Mouse (Mus musculus): ENCODE measurements around the gene Cables2.

The Cables2 gene

GRCm38 (mm10) chr2:180273394-180274244, at the start of gene Cables2:
Gene Cables2 (minus strand): TSS chr2:180273496.
- peak; percentile 92 for DNase-seq

DNA sequence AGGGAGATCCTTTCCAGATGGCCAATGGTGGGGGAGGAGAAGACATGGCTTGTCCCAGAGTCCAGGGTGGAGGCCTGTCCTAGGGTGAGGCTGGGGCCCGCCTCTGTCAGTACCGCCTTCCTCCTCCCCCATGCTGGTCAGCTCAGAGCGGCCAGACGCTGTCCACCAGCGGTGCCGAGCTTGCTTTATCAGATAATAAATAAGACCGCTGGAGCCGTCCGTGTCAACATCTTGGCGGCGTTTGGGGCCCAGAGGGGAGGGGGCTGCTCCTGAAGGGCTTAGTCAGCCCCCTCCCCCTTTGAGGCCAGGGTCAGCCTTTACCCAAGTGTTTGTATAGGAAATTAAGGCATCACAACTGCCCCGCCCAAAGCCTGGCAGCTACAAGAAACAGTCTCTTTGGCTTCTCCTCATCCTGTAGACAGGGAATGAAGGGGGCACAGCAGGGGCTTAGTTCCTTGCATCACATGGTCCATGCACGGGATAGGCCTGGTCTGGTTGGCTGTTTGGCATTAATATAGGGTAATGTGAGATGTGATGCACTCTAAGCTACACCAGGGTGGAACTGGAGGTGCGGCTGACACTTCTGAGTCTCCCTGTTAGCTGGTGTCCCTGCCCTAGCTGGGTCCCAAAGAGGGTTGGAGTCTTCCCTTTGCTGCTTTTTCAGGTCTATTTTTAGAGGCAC, 49.5 kb upstream of the Cables2 start:
- no peak for DNase-seq

DNA sequence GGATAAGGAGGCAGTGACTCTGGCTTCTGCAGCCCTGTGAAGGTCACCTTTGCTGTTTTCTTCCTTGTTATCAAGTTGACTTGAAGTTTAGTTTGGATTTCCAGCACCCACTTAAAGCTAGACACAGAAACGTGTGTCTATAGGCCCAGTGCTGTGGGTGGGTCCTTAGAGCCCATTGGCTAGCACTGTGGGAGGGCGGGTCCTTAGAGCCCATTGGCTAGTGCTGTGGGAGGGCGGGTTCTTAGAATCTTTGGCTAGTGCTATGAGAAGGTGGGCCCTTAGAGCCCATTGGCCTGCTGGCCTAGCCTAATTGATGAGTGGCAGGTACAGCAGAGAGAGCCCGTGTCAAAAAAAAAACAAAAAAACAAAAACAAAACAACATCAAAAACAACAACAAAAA, 46.9 kb upstream of the Cables2 start:
- DNase-seq: no peak

DNA sequence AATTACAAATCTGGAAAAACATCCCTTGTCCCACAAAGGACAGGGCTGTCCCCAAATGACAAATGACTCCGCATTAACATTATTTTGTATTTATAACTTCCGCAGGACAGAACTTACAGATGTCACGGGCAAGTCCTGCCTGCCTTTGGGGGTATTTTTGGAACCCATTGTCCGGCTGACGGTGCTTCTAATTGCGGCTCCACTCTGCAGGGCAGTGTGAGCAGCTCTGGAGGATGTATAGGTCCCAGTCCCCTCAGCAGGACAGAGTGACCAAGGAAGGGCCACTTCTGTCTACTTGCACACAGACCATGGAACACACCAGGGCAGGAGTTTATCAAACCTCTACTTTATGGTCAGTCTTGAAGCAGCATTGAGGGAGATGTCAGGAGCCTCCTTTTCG, 44.3 kb upstream of the Cables2 start:
- DNase-seq: no peak

GRCm38 (mm10) chr2:180314292-180314691, 41.0 kb upstream of the Cables2 start:
- no peak for DNase-seq

DNA sequence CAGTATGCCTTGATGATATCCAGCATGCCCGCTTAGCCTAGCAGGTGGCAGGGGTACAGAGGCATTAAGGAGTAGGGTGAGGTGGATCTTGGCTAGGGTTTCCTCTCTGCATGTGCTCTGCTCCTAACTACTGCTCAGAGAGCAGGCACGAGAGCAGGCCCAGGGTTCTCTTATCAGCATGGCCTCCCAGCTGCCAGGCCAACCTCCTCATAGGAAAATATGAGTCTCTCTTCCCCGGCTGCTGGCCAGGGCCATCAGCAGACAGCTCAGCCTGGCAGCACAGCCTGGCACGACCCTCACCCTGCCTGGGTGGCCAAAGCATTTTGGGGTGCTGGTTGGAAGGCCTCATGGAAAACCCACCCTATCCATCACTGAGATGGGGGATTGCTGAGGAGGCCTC, 37.9 kb upstream of the Cables2 start:
- no peak for DNase-seq

DNA sequence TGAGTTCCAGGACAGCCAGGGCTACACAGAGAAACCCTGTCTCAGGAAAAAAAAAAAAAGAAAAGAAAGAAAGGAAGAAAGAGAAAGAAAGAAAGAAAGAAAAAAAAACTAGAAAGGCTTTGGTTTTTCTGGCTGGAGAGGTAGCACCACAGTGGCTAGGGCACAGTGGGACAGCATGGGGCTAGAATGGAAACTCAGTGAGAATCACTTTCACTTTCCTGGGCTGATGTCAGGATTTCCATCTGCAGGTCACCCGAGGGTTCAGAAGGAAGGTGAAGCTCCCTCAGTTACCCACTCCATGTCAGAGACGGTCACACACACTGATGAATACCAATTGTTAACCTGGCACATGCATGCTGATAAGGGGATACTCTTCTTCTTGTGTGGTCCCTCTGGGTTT, 34.4 kb upstream of the Cables2 start:
- DNase-seq: no peak

- DNase-seq: no peak
Measured at GRCm38 (mm10) chr2:180306423-180307168, 33.3 kb upstream of the Cables2 start.

DNA sequence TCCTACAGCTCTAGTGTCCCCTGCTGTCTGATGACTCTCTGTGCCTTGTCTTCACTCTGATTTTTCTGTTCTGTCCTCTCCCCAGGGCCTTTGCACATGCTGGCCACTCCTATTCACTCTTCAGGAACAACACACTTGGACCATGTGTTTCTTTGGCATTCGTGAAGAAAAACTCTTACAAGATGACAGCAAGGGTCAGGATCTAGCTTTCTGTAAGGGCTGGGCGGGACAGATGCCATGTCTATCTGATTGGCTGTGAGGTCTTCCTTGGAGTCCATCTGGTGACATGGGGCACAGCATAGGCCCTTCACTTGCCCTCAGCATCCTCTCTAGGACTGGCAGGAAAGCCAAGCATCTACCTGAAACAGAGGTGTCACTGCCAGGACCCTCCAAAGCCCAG, 32.7 kb upstream of the Cables2 start:
- DNase-seq: no peak

- no peak for DNase-seq
Measured at GRCm38 (mm10) chr2:180305490-180305889, 32.2 kb upstream of the Cables2 start.

DNA sequence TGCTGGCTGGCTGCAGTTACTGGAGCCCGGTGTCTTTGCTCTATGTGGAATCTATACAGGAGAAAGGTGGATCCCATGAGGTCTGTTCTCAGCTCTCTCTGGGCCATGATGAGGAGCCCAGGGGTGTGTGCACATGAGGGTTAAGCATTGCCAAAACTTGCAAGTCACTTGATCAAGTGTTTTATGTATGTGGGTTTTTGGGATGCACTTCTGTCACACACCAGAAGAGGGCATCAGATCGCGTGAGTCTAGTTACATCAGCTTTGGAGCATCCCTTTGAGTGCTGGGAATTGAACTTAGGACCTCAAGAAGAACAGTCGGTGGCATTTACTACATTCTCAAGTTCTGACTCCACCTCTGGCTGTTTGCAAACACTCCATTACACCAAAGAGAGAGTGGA, 31.3 kb upstream of the Cables2 start:
- DNase-seq: no peak

GRCm38 (mm10) chr2:180303468-180303867, 30.2 kb upstream of the Cables2 start:
- DNase-seq: no peak

- DNase-seq: no peak
Measured at GRCm38 (mm10) chr2:180302201-180302600, 28.9 kb upstream of the Cables2 start.

- DNase-seq: no peak
Measured at GRCm38 (mm10) chr2:180300771-180301170, 27.5 kb upstream of the Cables2 start.

- no peak for DNase-seq
Measured at GRCm38 (mm10) chr2:180300252-180300651, 27.0 kb upstream of the Cables2 start.

- DNase-seq: no peak
Measured at GRCm38 (mm10) chr2:180292906-180293305, 19.6 kb upstream of the Cables2 start.

GRCm38 (mm10) chr2:180292026-180292425, 18.7 kb upstream of the Cables2 start:
- DNase-seq: no peak

- DNase-seq: no peak
Measured at GRCm38 (mm10) chr2:180291566-180291965, 18.3 kb upstream of the Cables2 start.

DNA sequence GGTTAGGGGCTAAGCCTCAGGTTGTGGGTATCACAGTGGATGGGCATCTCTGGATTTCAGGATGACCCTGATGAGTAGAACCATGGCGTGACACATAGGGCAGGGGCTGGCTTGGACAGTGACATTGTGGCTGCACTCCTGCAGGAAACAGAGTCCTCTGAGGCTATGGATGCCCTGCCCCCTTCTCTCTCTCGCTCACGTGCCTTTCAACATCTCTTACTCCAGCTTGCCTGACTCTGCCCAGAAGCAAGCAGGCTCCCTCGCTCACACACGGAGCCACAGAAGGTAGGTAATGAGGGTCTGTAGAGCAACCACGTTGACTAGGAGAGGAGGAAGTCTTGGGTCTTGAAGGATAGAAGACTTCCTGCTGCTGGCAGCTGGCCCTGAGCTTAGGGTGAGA, 17.2 kb upstream of the Cables2 start:
- no peak for DNase-seq

DNA sequence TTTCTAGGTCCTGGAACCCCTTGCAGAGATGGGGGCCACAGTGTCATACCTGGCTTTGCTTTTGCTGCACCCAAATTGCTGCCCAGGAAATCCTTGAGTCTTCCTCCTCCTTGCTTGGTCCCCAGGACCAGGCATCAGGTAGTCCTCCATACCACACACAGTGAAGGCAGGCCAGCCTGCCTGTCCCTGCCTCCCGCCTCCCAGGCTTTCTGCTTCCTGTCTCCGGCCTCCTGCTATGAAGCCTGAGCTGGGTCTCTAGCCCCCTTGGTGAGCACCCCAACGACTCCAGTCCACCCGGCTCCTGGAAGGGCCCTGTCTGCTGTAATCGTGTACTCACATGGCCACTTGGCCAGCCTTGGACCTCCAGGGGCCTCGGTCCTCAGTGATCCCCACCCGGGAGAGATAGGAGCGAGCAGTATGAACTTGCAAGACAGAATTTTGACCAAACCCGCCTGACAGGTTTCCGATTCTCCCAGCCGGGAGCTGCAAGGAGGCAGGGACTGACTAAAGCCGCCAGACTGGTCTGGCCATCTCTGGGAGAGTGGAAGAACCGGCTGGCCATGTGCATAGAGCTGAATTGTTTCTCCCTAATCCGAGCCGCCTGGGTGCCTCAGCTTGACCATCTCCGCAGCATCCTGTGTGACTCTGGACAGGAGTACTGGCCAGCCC, 16.3 kb upstream of the Cables2 start, which contains the start of gene Rbbp8nl:
TSS of gene Rbbp8nl (minus strand) at position 440 of the 669 bp plus-strand sequence.
- no peak for DNase-seq

DNA sequence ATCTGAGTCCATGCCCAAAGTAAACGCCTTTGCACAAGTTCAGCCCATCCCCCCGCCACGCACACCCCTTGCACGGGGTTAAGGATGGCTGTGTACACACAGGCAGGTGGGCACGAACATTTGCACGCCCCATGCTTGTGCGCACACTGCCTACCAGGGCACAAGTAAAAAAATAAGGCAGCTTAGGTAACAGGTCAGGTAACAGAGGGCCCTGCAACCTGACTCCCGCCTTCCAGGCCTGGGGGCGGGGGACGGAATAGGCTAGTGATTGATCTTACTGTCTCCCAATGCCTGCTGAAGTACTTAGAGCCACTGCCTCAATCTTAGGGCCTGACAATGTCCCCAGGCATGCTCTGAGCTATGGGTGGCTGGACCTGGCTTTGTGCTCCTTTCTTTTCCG, 15.7 kb upstream of the Cables2 start:
- no peak for DNase-seq

- DNase-seq: no peak
Measured at GRCm38 (mm10) chr2:180279321-180279720, 6.0 kb upstream of the Cables2 start.

GRCm38 (mm10) chr2:180277773-180278320, 4.6 kb upstream of the Cables2 start:
- no peak for DNase-seq

Data from thymus, postnatal 25 days (tissue).